Mouse (Mus musculus) left cerebral cortex, adult 9 months (tissue): ENCODE data around the gene Cd300ld2.
"Not testable (repeated sequence)": the region's sequence is repeated elsewhere in the genome, so short reads cannot be mapped to it uniquely, and the experiment has no call there.

Experiments used
- DNase-seq, 2 experiments: peaks; one replicate each; pipeline ENCODE4 v3.0.0; 2022; ENCODE audit warnings: low spot score in 2 of 2

Cd300ld2 gene

GRCm38 (mm10) chr11:115016093-115016492 is at the start of gene Cd300ld2:
TSS of gene Cd300ld2 (minus strand) at chr11:115016193.
- DNase-seq, result not testable (repeated sequence)

GRCm38 (mm10) chr11:115062077-115062476 is 46.1 kb upstream of the Cd300ld2 start, which contains the start of gene Cd300e:
TSS of gene Cd300e (minus strand) at chr11:115062177.
- DNase-seq, result no peak

- no peak for DNase-seq
Observed at GRCm38 (mm10) chr11:115059797-115060196, 43.8 kb upstream of the Cd300ld2 start.

DNA sequence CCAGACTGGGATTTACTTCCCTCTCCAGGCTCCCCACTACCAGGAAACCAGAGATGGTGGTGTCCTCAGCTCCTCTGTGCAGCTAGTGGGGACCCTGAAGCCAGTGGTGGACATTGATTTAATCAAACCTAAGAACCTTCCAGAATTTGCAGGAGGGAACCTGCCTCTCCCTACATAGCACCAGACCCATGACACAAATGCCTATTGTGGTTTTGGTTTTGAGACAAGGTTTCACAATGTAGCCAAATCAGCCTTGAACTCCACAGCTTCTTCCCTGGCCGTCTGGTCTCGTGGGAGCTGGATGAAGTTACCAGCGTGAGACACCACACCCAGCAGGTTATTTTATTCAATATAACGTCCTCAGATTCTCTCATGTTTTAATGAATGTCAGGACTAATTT is 42.7 kb upstream of the Cd300ld2 start:
- DNase-seq, result no peak

DNA sequence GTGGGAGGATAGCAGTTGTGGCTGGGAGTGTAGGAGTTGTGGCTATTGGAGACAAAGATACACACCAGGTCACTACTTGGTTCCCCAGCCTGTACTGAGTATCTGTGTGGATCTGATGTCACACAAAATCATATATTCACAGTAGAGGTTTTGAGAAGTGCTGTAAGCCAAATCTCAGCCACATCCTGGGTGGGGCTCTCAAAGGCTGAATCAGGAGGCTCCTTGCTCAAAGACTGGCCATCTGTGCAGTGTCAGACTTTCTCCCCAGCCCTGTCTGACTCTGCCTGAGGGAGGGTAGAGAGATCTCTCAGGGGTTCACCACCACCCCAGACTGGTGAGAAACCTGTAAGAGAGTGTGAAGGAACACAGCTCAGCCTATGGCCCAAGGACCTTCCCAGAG is 38.5 kb upstream of the Cd300ld2 start:
- DNase-seq, result no peak

DNA sequence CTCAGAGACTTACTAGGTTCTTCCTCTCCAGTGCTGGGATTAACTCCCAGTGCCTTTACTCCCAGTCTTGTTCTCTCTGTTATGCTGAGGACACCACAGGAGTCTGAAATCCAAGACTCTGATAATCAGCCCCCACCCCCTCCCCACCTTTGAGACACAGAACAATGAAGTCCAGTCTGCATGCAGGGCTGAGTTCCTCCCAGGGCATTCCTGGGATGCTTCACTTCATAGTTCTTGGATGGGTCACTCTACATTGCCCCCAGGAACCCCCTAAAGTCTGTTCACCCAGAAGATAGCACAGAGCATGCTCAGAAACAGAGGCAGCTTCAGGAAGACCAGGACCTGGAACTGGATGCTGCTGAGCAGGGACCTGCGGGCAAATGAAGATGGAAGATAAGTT is 37.0 kb upstream of the Cd300ld2 start:
- DNase-seq, result no peak

- DNase-seq, result no peak
Observed at GRCm38 (mm10) chr11:115052206-115052605, 36.2 kb upstream of the Cd300ld2 start.

DNA sequence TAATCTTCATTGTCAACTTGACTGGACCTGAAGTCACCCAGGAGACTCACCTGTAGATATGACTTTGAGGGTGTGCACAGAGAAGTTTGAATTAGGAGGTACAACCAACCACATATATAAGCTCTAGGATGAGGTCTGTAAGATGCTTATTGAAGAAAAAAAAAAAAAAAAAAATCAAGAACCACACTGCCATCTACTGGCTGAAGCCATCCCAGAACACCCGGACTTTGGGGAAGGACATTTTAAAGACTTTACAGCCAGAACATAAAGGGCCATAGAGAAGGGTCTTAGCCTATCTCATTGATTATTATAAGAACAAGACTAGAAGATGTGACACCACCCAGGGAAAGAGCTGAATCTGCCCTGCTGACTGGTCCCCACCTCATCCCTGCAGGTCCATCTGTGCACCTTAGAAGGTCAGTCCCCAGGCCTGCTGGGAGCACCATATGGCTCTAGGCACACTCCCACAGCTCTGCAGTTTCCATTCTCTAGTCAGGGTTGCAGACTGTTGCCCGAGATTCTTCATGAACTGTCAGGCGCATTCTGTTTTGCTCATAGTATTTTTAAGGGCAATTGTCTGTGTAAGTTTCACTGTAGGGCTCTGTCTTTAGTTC is 33.4 kb upstream of the Cd300ld2 start:
- DNase-seq, result peak in 1 of 2 experiments; percentile 15

GRCm38 (mm10) chr11:115048259-115048658 is 32.3 kb upstream of the Cd300ld2 start, which contains the start of gene Cd300ld3:
TSS of gene Cd300ld3 (minus strand) at chr11:115048409.
- no peak for DNase-seq

GRCm38 (mm10) chr11:115037669-115038068 is 21.7 kb upstream of the Cd300ld2 start, which contains the start of gene Cd300ld5:
TSS of gene Cd300ld5 (minus strand) at chr11:115037769.
- DNase-seq, result not testable (repeated sequence)

- DNase-seq, result not testable (repeated sequence)
Observed at GRCm38 (mm10) chr11:115026912-115027311, 10.9 kb upstream of the Cd300ld2 start, which contains the start of gene Cd300ld4. TSS of gene Cd300ld4 (minus strand) at chr11:115027012.

GRCm38 (mm10) chr11:115004070-115004469 is 11.9 kb downstream of the Cd300ld2 start:
- peak in 1 of 2 experiments; percentile 4 for DNase-seq

DNA sequence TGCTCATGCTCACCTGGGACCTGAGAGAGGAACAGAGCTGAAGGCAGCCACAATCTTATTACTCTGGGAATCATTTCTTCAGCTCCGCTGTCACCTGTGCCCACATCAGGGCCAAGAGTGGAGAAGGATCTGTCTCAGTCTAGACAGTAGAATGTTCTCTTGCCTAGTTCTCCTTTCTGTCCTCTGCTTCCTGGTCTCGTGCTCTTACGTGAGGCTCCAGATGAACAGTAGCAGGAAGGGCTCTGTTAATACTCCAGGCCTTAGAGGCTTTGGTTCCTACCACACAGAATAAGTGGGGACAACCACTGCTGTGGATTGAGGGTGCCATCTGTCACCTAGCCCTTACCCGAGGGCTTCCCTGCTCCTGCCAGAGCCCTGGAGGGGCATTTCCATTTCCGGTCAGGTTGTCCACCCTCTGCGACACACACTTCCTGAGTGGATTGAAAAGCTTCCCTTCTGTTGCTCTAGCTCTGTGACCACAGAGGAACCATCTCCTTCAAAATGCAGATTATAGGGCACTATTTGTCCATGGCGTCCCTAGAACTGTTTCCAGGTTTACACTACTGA is 14.4 kb downstream of the Cd300ld2 start, which contains the start of gene Cd300c2:
Gene Cd300c2, minus strand, starts transcription at position 407 of the 567 bp plus-strand sequence.
- DNase-seq, result peak in 1 of 2 experiments; percentile 6

DNA sequence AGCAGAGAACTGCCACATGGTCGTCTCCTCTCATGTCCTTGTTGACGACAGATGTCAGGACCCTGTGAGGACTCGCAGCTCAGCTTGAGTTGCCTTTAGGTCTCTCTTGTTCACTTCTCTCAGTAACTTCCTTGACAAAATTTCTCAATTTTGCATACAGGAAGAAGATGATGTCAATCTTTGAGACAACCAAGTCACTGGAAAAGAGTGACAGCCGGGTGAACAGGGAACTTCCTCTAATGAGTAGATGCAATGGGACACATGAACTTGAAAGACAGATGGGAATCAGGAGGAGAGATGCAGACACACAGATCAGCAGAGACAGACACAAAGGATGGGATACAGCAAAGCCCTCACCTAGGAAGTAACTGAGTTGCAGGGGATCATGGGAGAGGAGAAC is 26.2 kb downstream of the Cd300ld2 start, which contains the start of gene Cd300ld:
Gene Cd300ld, minus strand, starts transcription at position 130 of the 400 bp plus-strand sequence.
- no peak for DNase-seq

- peak in 1 of 2 experiments; percentile 7 for DNase-seq
Observed at GRCm38 (mm10) chr11:114981866-114982265, 34.1 kb downstream of the Cd300ld2 start.

DNA sequence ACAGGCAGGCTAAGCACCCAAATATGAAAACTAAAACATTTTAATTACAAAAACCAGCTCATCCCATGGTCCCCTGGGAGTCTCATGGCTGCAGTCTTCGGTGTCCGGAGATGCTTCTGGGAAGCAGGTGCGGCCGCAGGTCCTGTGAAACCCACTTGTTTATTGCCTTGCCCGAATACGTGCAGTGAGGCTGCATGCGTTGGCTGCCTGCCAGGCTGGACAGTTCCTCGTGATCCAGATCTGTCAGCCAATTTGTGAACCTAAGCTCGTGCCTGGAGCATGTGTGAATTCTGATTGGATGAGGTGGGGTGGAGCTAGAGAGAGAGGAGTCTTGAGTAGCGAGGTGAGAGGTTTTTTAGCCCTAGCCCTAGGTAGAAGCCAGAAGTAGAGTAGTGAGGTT is 43.3 kb downstream of the Cd300ld2 start:
- no peak for DNase-seq

DNA sequence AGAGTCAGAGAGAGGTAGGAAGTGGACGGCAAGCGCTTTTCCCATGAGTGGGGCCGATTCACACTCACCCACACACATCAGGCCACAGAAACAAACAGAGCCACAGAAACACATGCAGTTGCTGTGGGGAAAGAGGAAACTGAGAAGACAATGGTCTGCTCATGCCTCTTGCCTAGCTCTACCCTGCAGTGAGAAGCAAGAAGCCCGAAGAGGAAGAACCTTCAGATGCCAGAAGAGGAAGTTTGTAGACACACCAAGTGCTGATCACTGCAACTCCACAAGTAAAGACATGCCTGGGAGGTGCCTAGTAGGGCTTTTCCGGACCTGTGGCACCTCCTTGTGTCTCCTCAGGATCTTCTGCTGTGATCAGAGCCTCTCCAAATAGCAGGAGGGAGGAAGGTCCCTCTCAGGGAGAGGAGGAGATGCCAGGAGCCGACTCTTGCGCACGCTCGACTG is 47.2 kb downstream of the Cd300ld2 start, which contains the start of gene Cd300c:
Gene Cd300c, minus strand, starts transcription at position 406 of the 456 bp plus-strand sequence.
- DNase-seq, result peak; percentile 2 to 3

DNA sequence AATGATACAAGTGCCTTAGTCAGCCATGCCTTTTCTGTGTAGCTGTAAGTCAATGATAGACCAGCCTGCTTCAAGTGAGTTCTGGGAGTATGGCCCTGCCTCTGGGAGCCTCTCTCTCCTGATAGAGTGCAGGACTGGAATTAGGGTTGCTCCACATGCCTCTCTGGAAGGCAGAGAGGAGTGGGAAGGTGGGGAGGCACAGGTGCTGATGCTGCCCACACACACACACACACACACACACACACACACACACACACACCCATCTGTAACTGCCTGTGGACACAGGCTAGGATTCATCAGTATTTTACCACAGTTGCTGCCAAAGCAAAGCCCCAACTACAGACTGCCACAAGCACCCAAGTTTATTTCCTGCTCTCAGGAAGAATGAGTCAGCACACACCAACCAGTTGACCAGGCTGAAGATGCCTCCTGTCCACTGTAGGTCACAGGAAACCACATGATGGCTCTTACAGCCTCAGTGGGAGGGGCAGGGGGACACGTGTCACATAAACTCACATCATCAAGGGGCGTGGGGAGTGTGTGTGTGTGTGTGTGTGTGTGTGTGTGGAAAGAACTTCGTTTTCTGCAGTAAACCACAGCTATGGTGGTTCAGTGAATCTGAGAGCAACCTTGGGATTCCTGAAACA is 50.7 kb downstream of the Cd300ld2 start:
- peak in 1 of 2 experiments; percentile 2 for DNase-seq

- DNase-seq, result no peak
Observed at GRCm38 (mm10) chr11:114960369-114960768, 55.6 kb downstream of the Cd300ld2 start.
